Mouse (Mus musculus) olfactory bulb, adult 2 months (tissue): Measurements from ENCODE around the gene Sgms2. TPM values are rescaled to one million over a fixed set of nuclear protein-coding genes. Genes with fewer than 3 reads are reported as not detected.

Experiments used
- H3K27ac ChIP-seq: fragments of 200-500 bp; 2 replicates; pipeline ENCODE4 v1.5.1; 2012; ENCODE audit warnings: low read depth, low read length; ENCODE audit not compliant: insufficient read depth
- H3K4me1 ChIP-seq: fragments of 200-500 bp; 2 replicates; pipeline ENCODE4 v1.6.1; 2012; ENCODE audit warnings: low read length; ENCODE audit not compliant: control insufficient read depth, insufficient read depth
- H3K4me3 ChIP-seq: fragments of 200-500 bp; 2 replicates; pipeline ENCODE4 v1.5.1; 2012; ENCODE audit warnings: mild to moderate bottlenecking, low read depth, low read length, moderate library complexity; ENCODE audit not compliant: insufficient read depth
- CTCF ChIP-seq: fragments of 200-500 bp; IDR thresholded peaks from 2 replicates; pipeline ENCODE4 v1.5.1; 2012; ENCODE audit warnings: low read depth, mild to moderate bottlenecking, low read length, moderate library complexity; ENCODE audit not compliant: insufficient read depth
- POLR2A ChIP-seq: fragments of 200-500 bp; IDR thresholded peaks from 2 replicates; pipeline ENCODE4 v1.6.1; 2012; ENCODE audit warnings: mild to moderate bottlenecking, low read depth, low read length, moderate library complexity; ENCODE audit not compliant: insufficient read depth
- WGBS: fragments of 180-500 bp; shearing (Covaris S2); methylation state at CpG from one replicate; pipeline ENCODE4 v1.1.7; 2018; 5-methylcytosine and 5-hydroxymethylcytosine counted together
- polyA plus RNA-seq: library from polyadenylated mRNA; stranded (reverse); fragments of >200 nt; gene quantifications from 2 replicates; pipeline ENCODE4 v1.2.4, GENCODE M21; 2012; ENCODE audit warnings: low replicate concordance; ENCODE audit not compliant: missing spikeins, insufficient read depth, insufficient read length

The Sgms2 gene
- polyA plus RNA-seq, 1 experiment, result not detected

GRCm38 (mm10) chr3:131490143-131490908 lies 885 bp downstream of the Sgms2 start:
- no peak for TF ChIP-seq POLR2A
- TF ChIP-seq CTCF, result no peak
- WGBS, result under 1% methylated on average over 77 of the region's 78 CpGs
- peak overlapping the region; percentile 97 for H3K4me3 ChIP-seq
- H3K27ac ChIP-seq, result peak overlapping the region; percentile 56; the same call in 1 of the 2 replicates
- H3K4me1 ChIP-seq, result peaks cover 11% of the 10 kb centered on the region

GRCm38 (mm10) chr3:131489657-131490142 lies 1.5 kb downstream of the Sgms2 start:
- H3K27ac ChIP-seq, result peak overlapping the region; percentile 56; the same call in 1 of the 2 replicates

GRCm38 (mm10) chr3:131488969-131489368 lies 2.2 kb downstream of the Sgms2 start:
- WGBS, result 63% methylated on average over 5 of the region's 5 CpGs
- no peak for TF ChIP-seq CTCF
- TF ChIP-seq POLR2A, result no peak
- H3K4me3 ChIP-seq, result no peak overlapping the region
- no peak overlapping the region for H3K27ac ChIP-seq
- H3K4me1 ChIP-seq, result peaks cover 11% of the 10 kb centered on the region

More at GRCm38 (mm10) chr3:131489657-131490142, 1.5 kb downstream of the Sgms2 start:
- peak overlapping the region; percentile 97 for H3K4me3 ChIP-seq
- WGBS, result 2% methylated on average over 36 of the region's 36 CpGs
- H3K4me1 ChIP-seq, result peaks cover 11% of the 10 kb centered on the region
- no peak for TF ChIP-seq CTCF
- no peak for TF ChIP-seq POLR2A

- Histone ChIP-seq H3K4me1 (peaks cover 11% of the 10 kb centered on the region), H3K27ac (no peak overlapping the region), H3K4me3 (no peak overlapping the region)
- 83% methylated on average over 9 of the region's 9 CpGs for WGBS
- TF ChIP-seq POLR2A, result no peak
- no peak for TF ChIP-seq CTCF
Measured at GRCm38 (mm10) chr3:131488403-131488802, 2.8 kb downstream of the Sgms2 start.

GRCm38 (mm10) chr3:131485388-131485787 lies 5.8 kb downstream of the Sgms2 start:
- no peak overlapping the region for H3K27ac ChIP-seq
- H3K4me1 ChIP-seq, result peaks cover 9% of the 10 kb centered on the region
- H3K4me3 ChIP-seq, result no peak overlapping the region
- WGBS, result 68% methylated on average over 5 of the region's 5 CpGs
- TF ChIP-seq CTCF (no peak), POLR2A (no peak)

- WGBS, result 88% methylated on average over 7 of the region's 7 CpGs
- TF ChIP-seq CTCF (no peak), POLR2A (no peak)
- Histone ChIP-seq H3K4me3 (no peak overlapping the region), H3K27ac (no peak overlapping the region), H3K4me1 (0 out of 2 replicates have a peak, but pooled peaks cover 3% of the 10 kb centered on the region)
Measured at GRCm38 (mm10) chr3:131483650-131484049, 7.6 kb downstream of the Sgms2 start.

GRCm38 (mm10) chr3:131481976-131482712 lies 9.1 kb downstream of the Sgms2 start:
- WGBS, result 64% methylated on average over 17 of the region's 17 CpGs
- 0 out of 2 replicates have a peak, but pooled peaks cover 3% of the 10 kb centered on the region for H3K4me1 ChIP-seq
- H3K4me3 ChIP-seq, result no peak overlapping the region
- TF ChIP-seq CTCF, result no peak
- TF ChIP-seq POLR2A, result no peak
- H3K27ac ChIP-seq, result no peak overlapping the region

GRCm38 (mm10) chr3:131480659-131481058 lies 10.6 kb downstream of the Sgms2 start:
- TF ChIP-seq POLR2A, result no peak
- no peak for TF ChIP-seq CTCF
- 63% methylated on average over 3 of the region's 3 CpGs for WGBS
- Histone ChIP-seq H3K27ac (no peak overlapping the region), H3K4me1 (0 out of 2 replicates have a peak, but pooled peaks cover 3% of the 10 kb centered on the region), H3K4me3 (no peak overlapping the region)

- no peak for TF ChIP-seq CTCF
- TF ChIP-seq POLR2A, result no peak
- WGBS, result 93% methylated on average over 3 of the region's 3 CpGs
- Histone ChIP-seq H3K4me1 (peaks cover 6% of the 10 kb centered on the region; the same call in 1 of the 2 replicates), H3K4me3 (no peak overlapping the region), H3K27ac (no peak overlapping the region)
Measured at GRCm38 (mm10) chr3:131479415-131479814, 11.8 kb downstream of the Sgms2 start.
